Mouse (Mus musculus): Measurements from ENCODE around the gene Iqgap2.

GRCm38 (mm10) chr13:95822918-95823317 is 68.8 kb downstream of the Iqgap2 start:
- TF ChIP-seq EP300 (IDR thresholded peaks at IDR 0.05; ENCODE audit: insufficient read depth, low read depth, low read length) (no peak), POLR2A (IDR thresholded peaks at IDR 0.05; ENCODE audit: insufficient read depth, low read length) (no peak)
